Mouse (Mus musculus): ENCODE results near the gene Aipl1.
"Not testable (repeated sequence)": the region's sequence is repeated elsewhere in the genome, so short reads cannot be mapped to it uniquely, and the experiment has no call there.

Gene Aipl1

DNA sequence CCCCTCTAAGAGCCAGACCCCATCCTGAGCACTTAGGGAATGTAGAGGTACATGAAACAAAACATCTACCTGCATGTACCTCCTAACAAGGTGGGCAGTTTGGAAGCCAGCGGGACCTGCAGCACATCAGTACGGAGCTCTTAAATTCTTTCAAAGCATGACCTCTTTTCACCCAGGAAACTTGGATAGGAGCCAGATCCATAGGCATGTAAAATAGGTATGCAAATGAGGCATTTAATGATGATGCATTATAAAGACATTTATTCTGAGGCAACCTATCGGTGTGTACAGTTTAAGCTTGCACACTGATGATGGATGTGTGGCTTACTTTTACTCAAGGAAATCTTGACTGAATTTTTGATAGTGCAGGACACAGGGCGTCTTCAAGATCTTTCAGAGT lies 22.6 kb downstream of the Aipl1 start:
- DNase-seq: no peak

GRCm38 (mm10) chr11:72011955-72012354 lies 25.4 kb downstream of the Aipl1 start:
- no peak for DNase-seq

- no peak for DNase-seq
Observed at GRCm38 (mm10) chr11:72010940-72011722, 26.2 kb downstream of the Aipl1 start.

DNA sequence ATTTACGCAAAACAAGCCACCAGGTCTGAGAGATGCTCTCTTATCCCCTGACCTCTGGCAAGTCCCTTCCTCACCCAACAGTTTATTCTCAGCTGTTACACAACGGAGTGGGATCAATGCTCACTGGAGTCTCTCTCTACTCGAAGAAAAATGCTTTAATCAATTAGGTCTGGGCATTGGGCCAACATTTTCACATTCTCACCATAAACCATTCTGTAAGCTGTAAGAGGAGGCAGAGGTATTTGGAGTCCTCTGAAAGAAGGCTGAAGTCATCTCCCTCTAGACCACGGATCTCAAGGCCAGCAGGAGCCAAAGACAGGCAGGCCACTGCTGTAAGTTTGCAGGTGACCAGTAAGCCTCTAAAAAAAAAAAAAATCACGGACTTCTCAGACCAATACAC lies 26.9 kb downstream of the Aipl1 start:
- DNase-seq: no peak

DNA sequence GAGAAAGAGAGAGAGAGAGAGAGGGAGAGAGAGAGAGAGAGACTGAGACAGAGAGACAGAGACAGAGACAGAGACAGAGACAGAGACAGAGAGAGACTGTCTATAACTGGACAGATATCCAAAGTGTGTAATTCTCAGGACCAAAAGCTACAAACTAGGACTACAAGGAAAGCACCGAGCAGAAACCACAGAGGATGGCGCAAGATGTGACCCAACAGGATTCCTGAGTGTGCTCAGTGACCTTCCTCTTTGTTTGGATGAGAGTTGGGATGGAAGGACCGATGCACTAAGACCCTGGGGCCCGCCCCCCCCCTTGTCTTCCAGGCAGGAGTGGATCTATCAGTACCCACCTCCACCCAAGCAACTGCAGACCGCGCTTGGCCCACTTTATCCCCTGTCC lies 31.8 kb downstream of the Aipl1 start:
- DNase-seq: no peak

DNA sequence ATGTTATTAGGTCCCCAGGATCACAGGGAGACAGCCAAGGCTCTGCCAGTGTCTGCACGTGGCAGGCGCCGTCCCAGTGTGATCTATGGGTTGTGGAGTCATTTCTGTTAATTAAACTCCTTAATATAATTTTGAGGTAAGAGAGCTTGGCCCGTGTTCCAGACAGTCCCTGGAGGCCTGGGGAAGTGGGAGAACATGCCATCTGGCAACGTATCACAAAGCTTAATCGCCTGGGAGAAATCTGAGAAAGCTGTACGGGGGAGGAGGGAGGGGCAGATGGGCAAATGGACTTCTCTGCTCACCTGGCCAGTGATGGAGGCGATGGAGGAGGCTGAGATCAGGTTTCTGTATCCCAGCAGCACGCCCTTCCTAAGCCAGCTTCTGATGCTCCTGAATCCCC lies 34.1 kb downstream of the Aipl1 start:
- no peak for DNase-seq

GRCm38 (mm10) chr11:72002138-72002853 lies 35.0 kb downstream of the Aipl1 start:
- peak; percentile 57 for DNase-seq

DNA sequence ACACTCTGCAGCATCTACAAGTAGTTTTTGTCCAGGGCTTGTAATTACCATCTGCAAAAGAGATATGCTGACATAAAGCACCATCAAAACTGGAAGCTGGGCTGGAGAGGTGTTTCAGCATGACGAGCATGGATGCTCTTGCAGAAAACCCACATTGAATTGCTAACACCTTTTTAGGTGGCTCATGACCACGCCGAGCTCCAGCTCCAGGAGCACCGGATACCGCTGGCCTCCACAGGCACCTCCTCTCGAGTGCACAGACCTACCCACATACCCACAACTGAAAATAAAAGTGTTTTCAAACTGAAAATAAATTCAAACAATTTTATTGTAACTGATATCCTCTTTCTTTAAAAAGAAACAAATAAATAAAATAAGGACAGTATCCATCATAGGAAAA lies 37.1 kb downstream of the Aipl1 start:
- no peak for DNase-seq

DNA sequence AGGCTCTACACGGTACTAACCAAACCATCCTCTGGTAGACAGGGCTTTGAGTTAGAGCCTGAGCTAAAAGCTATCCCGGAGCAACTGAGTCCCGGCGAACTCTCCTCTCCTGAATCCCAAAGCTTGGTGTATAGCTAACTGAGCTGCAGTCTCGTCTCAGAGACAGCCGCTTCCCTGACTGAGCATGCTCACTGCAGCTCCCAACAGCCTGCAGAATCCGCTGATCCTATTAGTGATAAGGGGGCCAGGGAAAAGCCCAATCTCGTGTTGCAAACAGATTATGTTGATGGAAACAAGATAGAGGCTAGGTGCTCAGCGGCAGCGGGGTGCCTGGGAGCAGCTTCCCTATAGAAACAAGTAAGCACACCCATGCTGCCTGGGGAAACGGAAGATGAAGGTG lies 40.5 kb downstream of the Aipl1 start:
- no peak for DNase-seq

DNA sequence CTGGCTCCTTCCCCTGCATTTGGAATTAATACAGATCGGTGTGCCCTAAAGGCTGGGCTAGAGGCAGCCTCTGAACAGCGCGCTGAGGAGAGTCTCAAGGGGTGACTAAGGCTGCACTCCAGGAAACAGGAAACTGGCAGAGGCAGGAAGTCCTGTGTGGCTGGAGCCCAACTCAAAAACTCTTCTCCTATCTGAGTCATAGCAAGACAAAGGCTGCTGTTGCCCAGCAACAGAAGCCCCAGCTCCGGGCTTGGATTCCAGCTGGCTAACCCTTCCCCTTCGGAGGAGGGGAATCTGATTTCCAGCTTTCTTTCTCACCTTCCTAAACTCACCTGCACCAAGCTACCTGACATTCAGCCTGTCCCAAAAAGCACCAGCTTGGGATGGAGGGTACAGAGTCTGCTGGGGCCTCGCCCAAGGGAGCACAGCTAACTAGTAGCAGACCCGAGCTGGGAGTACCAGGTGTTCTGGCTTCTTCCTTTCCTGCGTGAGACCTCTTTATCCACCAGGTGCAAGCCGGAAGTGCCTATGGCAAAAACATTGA lies 41.3 kb downstream of the Aipl1 start:
- DNase-seq: peak; percentile 35

DNA sequence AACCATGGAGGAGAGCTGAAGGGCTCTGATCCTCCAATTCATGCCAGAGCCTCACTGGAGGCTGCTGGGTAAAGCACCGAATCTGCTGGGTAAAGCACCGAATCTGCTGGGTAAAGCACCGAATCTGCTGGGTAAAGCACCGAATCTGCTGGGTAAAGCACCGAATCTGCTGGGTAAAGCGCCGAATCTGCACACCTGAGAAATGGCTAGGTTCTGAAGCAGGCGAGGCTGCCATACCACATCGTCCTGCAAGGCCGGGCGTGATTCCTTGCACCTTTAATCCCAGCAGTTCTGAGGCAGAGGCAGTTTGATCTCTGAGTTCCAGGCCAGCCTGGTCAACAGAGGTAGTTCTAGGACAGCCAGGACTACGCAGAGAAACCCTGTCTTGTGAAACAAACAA lies 44.9 kb downstream of the Aipl1 start:
- DNase-seq: no peak

GRCm38 (mm10) chr11:71991541-71991940 lies 45.8 kb downstream of the Aipl1 start:
- peak; percentile 50 for DNase-seq

GRCm38 (mm10) chr11:71989407-71989806 lies 47.9 kb downstream of the Aipl1 start:
- DNase-seq: not testable (repeated sequence)

- DNase-seq: no peak
Observed at GRCm38 (mm10) chr11:71987159-71988150, 49.9 kb downstream of the Aipl1 start.

DNA sequence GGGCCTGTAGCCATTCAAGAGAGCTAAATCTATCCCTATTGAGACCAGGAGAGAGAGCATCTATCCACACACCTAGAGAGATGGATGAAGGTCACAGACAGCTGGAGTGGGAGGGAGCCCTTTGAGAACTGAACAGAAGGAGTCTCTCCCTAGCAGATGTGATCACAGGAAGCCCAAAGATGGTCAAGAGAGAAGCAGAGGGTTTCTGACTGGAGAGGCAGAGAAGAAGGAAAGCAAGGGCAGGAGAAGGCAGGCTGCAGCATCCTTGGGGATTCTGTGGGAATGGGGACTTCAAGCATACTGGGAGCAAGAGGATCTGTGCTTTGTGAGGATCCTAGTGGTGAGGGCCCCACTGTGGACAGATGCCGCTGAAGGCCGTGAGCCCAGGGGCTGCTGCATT lies 51.5 kb downstream of the Aipl1 start:
- no peak for DNase-seq

- no peak for DNase-seq
Observed at GRCm38 (mm10) chr11:71985101-71985711, 52.1 kb downstream of the Aipl1 start.

- no peak for DNase-seq
Observed at GRCm38 (mm10) chr11:71984093-71984492, 53.2 kb downstream of the Aipl1 start.
